Comparison of ENCODE assay signal across 10 mouse cellular contexts in the genomic region with DNA sequence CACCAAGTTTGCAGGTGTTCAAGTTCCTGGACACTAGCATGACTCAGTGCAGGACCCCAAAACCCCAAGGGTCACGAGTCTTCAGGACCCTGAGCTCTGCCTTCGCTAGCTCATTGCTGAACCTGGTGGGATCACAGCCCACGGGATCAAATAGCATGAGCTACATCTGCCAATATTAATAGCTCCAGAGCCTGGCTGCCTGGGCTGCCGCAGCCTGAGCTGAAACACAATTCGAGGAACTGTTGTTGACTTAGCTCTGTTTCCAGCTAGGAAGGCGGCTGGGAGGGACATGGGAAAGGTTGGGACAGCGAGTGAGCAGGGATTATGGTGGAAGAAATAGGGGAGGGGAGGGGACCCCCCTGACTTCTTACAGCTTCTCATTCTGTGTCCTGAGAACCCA. TPM values are rescaled to one million over a fixed set of nuclear protein-coding genes. Genes with fewer than 3 reads are reported as not detected.
DNase-seq lines count a peak whose midpoint lies in the region; ATAC-seq and TF ChIP-seq lines count a peak whose summit lies in the region.
"Had no signal": no experiment of that assay in that cellular context is flagged by ENCODE, and none has a peak within 500 bp of the region (broad histone marks: within the 10 kb centered on the region; RNA-seq: fewer than 3 reads in every experiment).

No protein-coding gene starts in this region.

- peak; percentile 24 for DNase-seq in adrenal gland, postnatal 10 days
- no peak for DNase-seq in adrenal gland, postnatal 25 days
- no peak for DNase-seq in kidney, adult 9 months
- no peak for DNase-seq in kidney, postnatal 36 days
- DNase-seq: cerebellum, postnatal 36 days had no signal

- H3K4me3 ChIP-seq in kidney, embryonic 15.5 days (replicated peaks) = no peak overlapping the region
- no peak overlapping the region for H3K4me3 ChIP-seq in embryonic fibroblast, embryonic 13.5 days (ENCODE audit: insufficient read depth, low read length)
- H3K4me3 ChIP-seq in midbrain, embryonic 12.5 days = no peak overlapping the region
- H3K4me3 ChIP-seq: liver, embryonic 12.5 days had no signal

- no peak for TF ChIP-seq CTCF in embryonic fibroblast, embryonic 13.5 days (IDR thresholded peaks at IDR 0.05; ENCODE audit: borderline replicate concordance, insufficient read depth, low read length)

- WGBS in kidney, embryonic 15.5 days = 25% methylated on average over 7 of the region's 7 CpGs
- WGBS in midbrain, embryonic 12.5 days = 50% methylated on average over 7 of the region's 7 CpGs

- no peak for ATAC-seq in kidney, embryonic 15.5 days (replicated peaks; ENCODE audit: low FRiP score)
- ATAC-seq in midbrain, embryonic 12.5 days (ENCODE audit: low FRiP score, low read depth) = no peak
- ATAC-seq in megakaryocyte-erythroid progenitor cell, adult 5-6 weeks (replicated peaks; ENCODE audit: low FRiP score, low TSS enrichment, poor library complexity, severe bottlenecking) = no peak
- ATAC-seq: liver, embryonic 12.5 days had no signal

- peaks cover 55% of the 10 kb centered on the region for H3K4me1 ChIP-seq in kidney, embryonic 15.5 days
- peaks cover 6% of the 10 kb centered on the region for H3K4me1 ChIP-seq in embryonic fibroblast, embryonic 13.5 days (ENCODE audit: control insufficient read depth, insufficient read depth, low read length)
- H3K4me1 ChIP-seq in midbrain, embryonic 12.5 days = peaks cover 61% of the 10 kb centered on the region

- H3K9me3 ChIP-seq in kidney, embryonic 15.5 days (replicated peaks) = no peaks in the 10 kb centered on the region
- H3K9me3 ChIP-seq in midbrain, embryonic 12.5 days = no peaks in the 10 kb centered on the region
- H3K9me3 ChIP-seq: liver, embryonic 12.5 days had no signal

- peak overlapping the region; percentile 45 for H3K27ac ChIP-seq in kidney, embryonic 15.5 days
- H3K27ac ChIP-seq in embryonic fibroblast, embryonic 13.5 days (ENCODE audit: insufficient read depth, low read length) = 0 out of 2 replicates have a peak overlapping the region, but pooled peaks have one; percentile 6
- peak overlapping the region; percentile 49 for H3K27ac ChIP-seq in midbrain, embryonic 12.5 days (replicated peaks)
- H3K27ac ChIP-seq: liver, embryonic 12.5 days had no signal

- no peak for TF ChIP-seq POLR2A in embryonic fibroblast, embryonic 13.5 days (IDR thresholded peaks at IDR 0.05; ENCODE audit: low read depth, low read length)

- no peak overlapping the region for H3K9ac ChIP-seq in kidney, embryonic 15.5 days
- H3K9ac ChIP-seq in midbrain, embryonic 12.5 days (replicated peaks) = 0 out of 2 replicates have a peak overlapping the region, but pooled peaks have one; percentile 2
- H3K9ac ChIP-seq: liver, embryonic 12.5 days had no signal

- peaks cover 5% of the 10 kb centered on the region; the same call in 1 of the 2 replicates for H3K36me3 ChIP-seq in kidney, embryonic 15.5 days
- no peaks in the 10 kb centered on the region for H3K36me3 ChIP-seq in midbrain, embryonic 12.5 days

- H3K27me3 ChIP-seq in kidney, embryonic 15.5 days = no peaks in the 10 kb centered on the region
- H3K27me3 ChIP-seq in midbrain, embryonic 12.5 days = no peaks in the 10 kb centered on the region; the same call in 1 of the 2 replicates

- H3K4me2 ChIP-seq in kidney, embryonic 15.5 days = no peak overlapping the region
- no peak overlapping the region for H3K4me2 ChIP-seq in midbrain, embryonic 12.5 days (replicated peaks)
- H3K4me2 ChIP-seq: liver, embryonic 12.5 days had no signal

RNA-seq across cellular contexts. Expression of gene Dnajb12, which starts 23.8 kb away (rescaled TPM):
- 10 to 100 TPM; 45.4 to 52.7 TPM for total RNA-seq in adrenal gland, postnatal 10 days (2021)
- 65.1 and 69.2 TPM in 2 replicates for total RNA-seq in adrenal gland, postnatal 25 days (2021)
- 27.1 and 30.2 TPM in 2 replicates for polyA plus RNA-seq in kidney, embryonic 15.5 days (2015; fragmentation: Nextera tagmentation; extraction: Ambion mirVana)
- 31.5 and 36.2 TPM in 2 replicates for polyA plus RNA-seq in embryonic fibroblast, embryonic 13.5 days (2011; ENCODE audit: insufficient read length, low read depth, missing spikeins)
- 22.5 and 22.7 TPM in 2 replicates for polyA plus RNA-seq in midbrain, embryonic 12.5 days (2016; fragmentation: Nextera tagmentation; extraction: Ambion mirVana)
- 27.1 and 35.8 TPM in 2 replicates for total RNA-seq in megakaryocyte-erythroid progenitor cell, adult 5-6 weeks (2014; fragmentation: Nextera tagmentation)
- total RNA-seq in megakaryocyte-erythroid progenitor cell, adult 5-6 weeks (2017) = 15.1 and 27.7 TPM in 2 replicates

RNA-seq across cellular contexts. Expression of gene Ddit4, which starts 48.5 kb away (rescaled TPM):
- total RNA-seq in adrenal gland, postnatal 10 days (2021) = 100 to 1,000 TPM in 1 of 2 experiments, 10 to 100 TPM in 1; 46.2 to 129 TPM
- 35.7 and 57.7 TPM in 2 replicates for total RNA-seq in adrenal gland, postnatal 25 days (2021)
- polyA plus RNA-seq in kidney, embryonic 15.5 days (2015; fragmentation: Nextera tagmentation; extraction: Ambion mirVana) = 31.0 and 36.3 TPM in 2 replicates
- 150 and 156 TPM in 2 replicates for polyA plus RNA-seq in embryonic fibroblast, embryonic 13.5 days (2011; ENCODE audit: insufficient read length, low read depth, missing spikeins)
- polyA plus RNA-seq in midbrain, embryonic 12.5 days (2016; fragmentation: Nextera tagmentation; extraction: Ambion mirVana) = 47.6 and 51.6 TPM in 2 replicates
- 2.0 and 3.0 TPM in 2 replicates for total RNA-seq in megakaryocyte-erythroid progenitor cell, adult 5-6 weeks (2014; fragmentation: Nextera tagmentation)
- total RNA-seq in megakaryocyte-erythroid progenitor cell, adult 5-6 weeks (2017) = 2.0 and 4.4 TPM in 2 replicates
